Mouse (Mus musculus): Measurements from ENCODE around the gene H2afx.

- TF ChIP-seq CTCF (IDR thresholded peaks at IDR 0.05; ENCODE audit: low read depth, low read length) (no peak), POLR2A (IDR thresholded peaks at IDR 0.05; ENCODE audit: extremely low read depth, insufficient read depth, low read length) (no peak)
Measured at GRCm38 (mm10) chr9:44324147-44324546, 10.3 kb upstream of the H2afx start.
